Mouse (Mus musculus): Measurements from ENCODE around the gene Tmem14c.

Tmem14c gene

GRCm38 (mm10) chr13:41008946-41009345 lies 7.1 kb upstream of the Tmem14c start:
- no peak for DNase-seq (ENCODE audit: extremely low spot score)

DNA sequence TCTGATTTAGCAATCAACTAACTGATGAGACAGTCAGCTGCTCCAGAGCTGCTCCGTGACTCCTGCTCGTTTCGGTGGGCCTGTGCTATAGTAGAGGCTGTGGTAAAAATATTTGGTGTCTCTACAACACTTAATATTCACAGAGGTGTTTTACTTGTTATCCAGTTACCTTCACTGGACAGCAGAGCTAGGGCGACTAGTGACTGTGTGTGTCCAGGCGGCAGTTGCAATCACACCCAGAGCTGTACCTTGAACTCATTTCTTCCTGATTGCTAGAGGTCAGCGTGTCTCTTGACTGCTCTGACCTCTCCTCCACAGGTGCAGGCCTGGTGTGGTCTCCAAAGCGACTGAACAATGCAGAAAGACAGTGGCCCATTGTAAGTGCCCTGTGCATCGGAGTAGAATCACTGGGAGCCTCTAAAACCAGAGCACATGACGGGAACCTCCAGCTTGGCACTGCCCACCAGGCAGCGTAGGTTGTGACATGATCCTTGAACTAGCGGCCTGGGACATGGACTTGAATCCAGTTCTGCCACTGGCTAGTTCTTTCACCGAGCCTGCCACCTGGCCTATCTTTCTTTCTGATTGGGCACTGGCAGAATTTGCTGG lies 809 bp downstream of the Tmem14c start:
- DNase-seq (ENCODE audit: extremely low spot score), result no peak

- no peak for DNase-seq (ENCODE audit: extremely low spot score)
Measured at GRCm38 (mm10) chr13:41017832-41018231, 1.7 kb downstream of the Tmem14c start.

GRCm38 (mm10) chr13:41018236-41018635 lies 2.1 kb downstream of the Tmem14c start:
- DNase-seq (ENCODE audit: extremely low spot score), result no peak

- no peak for DNase-seq (ENCODE audit: extremely low spot score)
Measured at GRCm38 (mm10) chr13:41018756-41019591, 2.9 kb downstream of the Tmem14c start.

DNA sequence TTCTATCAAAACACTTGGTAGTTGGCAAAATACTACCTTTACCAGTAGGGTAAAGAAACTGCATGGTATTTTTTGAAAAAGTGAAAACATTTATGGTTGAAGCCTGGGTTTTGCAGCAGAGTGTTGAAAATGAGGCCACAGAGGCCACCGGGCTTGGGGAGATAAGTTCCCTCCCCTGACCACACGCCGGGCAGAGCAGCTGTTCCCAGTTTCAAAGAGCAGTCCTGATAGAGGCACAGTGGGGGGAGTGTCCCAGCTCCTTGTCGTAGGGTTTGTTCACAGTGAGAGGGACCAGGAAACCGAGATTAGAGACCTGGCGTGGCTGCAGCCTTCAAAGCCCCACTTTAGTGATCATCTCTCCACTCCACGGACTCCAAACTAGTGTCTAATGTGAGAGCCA lies 4.4 kb downstream of the Tmem14c start:
- DNase-seq (ENCODE audit: extremely low spot score), result no peak

DNA sequence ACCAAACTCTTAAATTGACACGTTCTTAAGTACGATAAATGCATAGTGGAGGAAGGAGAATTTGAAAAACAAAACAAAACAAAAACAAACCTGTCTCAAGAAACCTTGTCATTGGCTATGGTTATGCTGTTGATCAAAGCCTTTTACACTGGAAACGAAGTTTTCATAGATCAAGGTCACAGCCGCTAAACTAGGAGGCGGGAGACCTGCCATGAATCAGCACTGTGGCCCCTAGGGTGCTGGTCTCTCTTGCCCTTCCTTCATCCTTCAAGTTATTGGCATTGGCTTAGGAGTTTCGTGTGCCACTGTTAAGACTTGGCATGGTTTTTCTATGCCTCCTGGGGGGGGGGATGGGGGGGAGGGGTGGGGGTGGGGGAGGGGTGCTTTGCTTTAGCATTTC lies 5.5 kb downstream of the Tmem14c start:
- DNase-seq (ENCODE audit: extremely low spot score), result no peak

DNA sequence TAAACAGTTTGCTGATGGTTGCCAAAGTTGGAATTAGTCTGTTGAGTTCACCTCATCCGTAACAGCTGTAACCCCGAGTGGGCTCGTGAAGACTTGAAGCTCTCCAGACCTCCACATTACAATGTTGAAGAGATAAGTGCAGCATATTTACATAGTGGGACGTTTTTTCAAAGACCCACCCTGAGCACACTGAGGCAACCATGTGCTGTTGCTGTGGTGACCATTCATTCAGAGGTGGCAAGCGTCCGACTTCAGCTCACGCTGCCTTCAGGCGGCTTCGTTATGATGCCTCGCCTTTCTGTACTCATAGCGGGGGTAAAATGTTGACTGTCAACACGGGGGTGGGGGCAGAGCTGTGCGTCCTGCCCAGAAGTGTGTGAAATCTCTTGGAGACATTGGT lies 6.0 kb downstream of the Tmem14c start:
- DNase-seq (ENCODE audit: extremely low spot score), result no peak

DNA sequence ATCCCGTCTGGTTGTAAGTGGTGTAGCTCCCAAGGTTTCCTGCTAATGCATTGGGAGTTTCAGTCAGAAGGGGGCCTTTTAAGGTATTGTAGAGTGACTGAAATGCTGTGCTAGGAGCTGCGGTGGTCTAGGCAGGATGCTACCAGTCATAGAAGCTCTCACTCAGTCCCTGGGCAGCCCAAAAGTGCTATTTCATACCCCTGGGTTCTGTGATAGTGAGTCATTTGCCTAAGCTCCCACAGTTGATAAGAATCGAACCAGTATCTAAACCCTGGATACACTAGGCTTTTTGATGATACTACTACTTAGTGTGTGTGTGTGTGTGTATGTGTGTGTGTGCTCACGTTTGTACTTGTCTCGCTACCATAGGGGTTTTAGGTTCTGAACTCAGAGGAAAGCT lies 14.0 kb downstream of the Tmem14c start:
- DNase-seq (ENCODE audit: extremely low spot score), result no peak

DNA sequence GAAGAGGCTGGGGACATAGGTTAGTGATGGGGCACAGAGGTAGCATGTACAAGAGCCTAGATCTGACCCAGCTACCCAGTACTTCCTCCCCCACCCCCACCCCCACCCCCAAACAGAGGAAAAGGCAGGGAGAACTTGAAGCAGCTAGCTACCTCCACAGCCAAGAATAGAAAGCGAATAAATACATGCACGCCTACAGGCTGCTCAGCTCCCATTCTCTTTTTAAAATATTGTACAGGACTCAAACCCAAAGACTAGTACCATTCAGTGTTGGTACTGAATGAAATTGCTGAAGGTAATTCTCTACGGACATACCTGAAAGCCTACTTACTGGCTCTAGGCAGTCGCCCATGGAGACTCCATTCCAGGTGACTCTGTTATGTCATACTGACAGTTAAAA lies 26.4 kb downstream of the Tmem14c start:
- no peak for DNase-seq (ENCODE audit: extremely low spot score)

GRCm38 (mm10) chr13:41045901-41046300 lies 29.8 kb downstream of the Tmem14c start:
- no peak for DNase-seq (ENCODE audit: extremely low spot score)

DNA sequence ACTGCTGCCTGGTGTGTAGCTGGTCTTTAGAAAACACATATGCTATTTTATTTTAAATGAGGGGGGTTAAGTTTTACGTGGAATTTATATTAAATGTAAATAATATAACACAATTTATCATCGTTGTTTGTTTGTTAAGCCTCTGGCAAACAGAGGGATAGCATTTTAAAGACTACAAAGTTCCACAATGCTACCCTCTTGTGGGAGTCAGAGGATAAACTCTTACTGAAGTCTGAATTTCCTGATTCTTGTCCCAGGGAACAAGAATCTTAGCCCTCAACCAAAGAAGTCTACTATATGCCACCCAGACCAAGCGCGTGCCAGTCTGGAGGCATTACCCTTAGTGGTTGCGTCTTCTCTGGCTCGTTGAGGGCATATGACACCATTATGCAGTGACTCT lies 31.2 kb downstream of the Tmem14c start:
- no peak for DNase-seq (ENCODE audit: extremely low spot score)

DNA sequence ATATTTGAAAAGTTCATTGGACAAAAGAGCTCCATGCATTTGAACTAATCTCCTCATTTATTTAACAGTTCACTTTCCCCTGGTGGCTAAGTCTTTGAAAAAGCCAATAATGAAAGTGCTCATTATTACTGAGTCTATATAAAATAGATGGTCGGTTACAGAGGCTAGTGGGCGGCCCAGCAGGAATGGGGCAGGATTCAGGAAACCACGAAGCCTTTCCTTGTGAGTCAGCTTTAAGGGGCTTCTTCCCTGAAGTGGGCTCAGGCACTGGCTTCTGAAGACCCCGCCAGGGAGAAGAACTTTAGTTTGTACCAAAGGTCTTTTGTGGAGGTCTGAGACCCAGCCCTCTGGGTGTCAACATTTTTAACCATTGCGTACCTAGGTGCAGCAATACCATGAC lies 35.9 kb downstream of the Tmem14c start:
- DNase-seq (ENCODE audit: extremely low spot score), result no peak

DNA sequence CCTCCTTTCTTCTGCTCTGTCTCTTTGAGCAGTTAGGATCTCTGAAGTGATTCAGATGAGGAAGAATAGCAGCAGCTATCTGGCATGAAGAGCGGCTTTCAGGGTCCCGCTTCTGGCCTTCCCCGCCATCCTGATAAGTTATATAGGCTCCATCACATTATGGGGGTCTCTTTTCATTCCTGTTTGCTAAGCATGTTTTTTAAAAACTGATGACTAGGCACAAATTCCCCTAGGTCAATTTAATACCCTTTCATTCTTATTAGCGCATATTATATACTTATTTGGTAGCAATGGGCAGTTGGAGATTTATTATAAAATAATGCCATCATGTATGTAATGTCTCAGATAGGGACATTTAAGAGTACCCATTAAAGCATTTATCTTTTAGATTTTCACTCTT lies 51.5 kb downstream of the Tmem14c start:
- DNase-seq (ENCODE audit: extremely low spot score), result no peak

- no peak for DNase-seq (ENCODE audit: extremely low spot score)
Measured at GRCm38 (mm10) chr13:41071617-41072016, 55.5 kb downstream of the Tmem14c start.

All from embryo, embryonic 9.5 days (tissue).